33 mouse cellular contexts compared by ENCODE assay signal in the genomic region with DNA sequence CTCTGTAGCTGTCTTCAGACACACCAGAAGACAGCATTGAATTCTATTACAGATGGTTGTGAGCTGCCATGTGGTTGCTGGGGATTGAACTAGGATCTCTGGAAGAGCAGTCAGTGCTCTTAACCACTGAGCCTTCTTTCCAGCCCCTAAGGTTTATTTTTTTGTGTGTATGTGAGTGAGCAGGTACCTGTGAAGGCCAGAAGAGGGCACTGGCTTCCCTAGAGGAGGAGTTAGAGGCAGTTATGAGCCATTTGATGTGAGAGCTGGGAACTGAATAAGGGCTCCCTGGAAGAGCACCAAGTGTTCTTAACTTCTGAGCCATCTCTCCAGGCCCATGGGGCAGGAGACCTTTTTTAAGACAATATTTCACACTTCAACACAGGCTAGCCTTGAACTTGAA. TPM values are rescaled to one million over a fixed set of nuclear protein-coding genes. Genes with fewer than 3 reads are reported as not detected.
DNase-seq lines count a peak whose midpoint lies in the region; ATAC-seq and TF ChIP-seq lines count a peak whose summit lies in the region.
"Had no signal": no experiment of that assay in that cellular context is flagged by ENCODE, and none has a peak within 500 bp of the region (broad histone marks: within the 10 kb centered on the region; RNA-seq: fewer than 3 reads in every experiment).

No protein-coding gene starts in this region.

- H3K4me1 ChIP-seq in liver, postnatal 0 days (ENCODE audit: insufficient read depth): peaks cover 17% of the 10 kb centered on the region
- peaks cover 16% of the 10 kb centered on the region for H3K4me1 ChIP-seq in forebrain, embryonic 15.5 days

- H3K4me3 ChIP-seq in liver, postnatal 0 days (ENCODE audit: low read depth, low read length): no peak overlapping the region
- H3K4me3 ChIP-seq in forebrain, embryonic 15.5 days: no peak overlapping the region
- H3K4me3 ChIP-seq: forebrain, embryonic 13.5 days; gastrocnemius, adult 2 months; left cerebral cortex, adult 2 months; limb, embryonic 13.5 days; liver, embryonic 13.5 days; midbrain, embryonic 10.5 days; midbrain, embryonic 15.5 days; neural tube, embryonic 15.5 days; stomach, embryonic 15.5 days had no signal

- H3K9ac ChIP-seq in liver, postnatal 0 days (replicated peaks): no peak overlapping the region
- H3K9ac ChIP-seq in forebrain, embryonic 15.5 days (replicated peaks): no peak overlapping the region
- H3K9ac ChIP-seq: forebrain, embryonic 13.5 days; hindbrain, embryonic 14.5 days; limb, embryonic 13.5 days; liver, embryonic 13.5 days; lung, embryonic 14.5 days; midbrain, embryonic 15.5 days; neural tube, embryonic 15.5 days; stomach, embryonic 15.5 days had no signal

- H3K27me3 ChIP-seq in liver, postnatal 0 days (ENCODE audit: insufficient read depth, low read length): no peaks in the 10 kb centered on the region
- peaks cover 26% of the 10 kb centered on the region; the same call in 1 of the 2 replicates for H3K27me3 ChIP-seq in forebrain, embryonic 15.5 days
- H3K27me3 ChIP-seq: stomach, embryonic 15.5 days had no signal

- no peak for TF ChIP-seq EP300 in liver, postnatal 0 days (IDR thresholded peaks at IDR 0.05; ENCODE audit: low read depth)

- no peak overlapping the region for H3K27ac ChIP-seq in liver, postnatal 0 days (ENCODE audit: low read depth)
- no peak overlapping the region for H3K27ac ChIP-seq in forebrain, embryonic 15.5 days (replicated peaks)
- H3K27ac ChIP-seq: forebrain, embryonic 13.5 days; gastrocnemius, adult 2 months; hindbrain, embryonic 14.5 days; left cerebral cortex, adult 2 months; limb, embryonic 13.5 days; liver, embryonic 13.5 days; midbrain, embryonic 10.5 days; midbrain, embryonic 15.5 days; neural tube, embryonic 15.5 days; stomach, embryonic 15.5 days had no signal

- no peaks in the 10 kb centered on the region for H3K9me3 ChIP-seq in liver, postnatal 0 days (ENCODE audit: low read length)
- H3K9me3 ChIP-seq in forebrain, embryonic 15.5 days: no peaks in the 10 kb centered on the region
- H3K9me3 ChIP-seq: forebrain, embryonic 13.5 days; limb, embryonic 13.5 days; liver, embryonic 13.5 days; midbrain, embryonic 10.5 days; midbrain, embryonic 15.5 days; neural tube, embryonic 15.5 days; stomach, embryonic 15.5 days had no signal

- peak; percentile 34 for TF ChIP-seq CTCF in liver, postnatal 0 days (IDR thresholded peaks at IDR 0.05; ENCODE audit: low read depth)

- no peak overlapping the region for H3K4me2 ChIP-seq in liver, postnatal 0 days (ENCODE audit: low read depth, low read length)
- no peak overlapping the region for H3K4me2 ChIP-seq in forebrain, embryonic 15.5 days (replicated peaks)
- H3K4me2 ChIP-seq: forebrain, embryonic 13.5 days; heart, embryonic 11.5 days; hindbrain, embryonic 14.5 days; limb, embryonic 13.5 days; liver, embryonic 13.5 days; lung, embryonic 14.5 days; midbrain, embryonic 15.5 days; neural tube, embryonic 15.5 days; stomach, embryonic 15.5 days had no signal

- ATAC-seq in CD4-positive, CD25-positive, alpha-beta regulatory T cell, adult 4 months: no peak
- ATAC-seq in liver, postnatal 0 days: no peak
- ATAC-seq in forebrain, embryonic 15.5 days (replicated peaks): no peak
- ATAC-seq: forebrain, embryonic 13.5 days; inflammation-experienced regulatory T-cells, adult 6 months; midbrain, embryonic 15.5 days had no signal

- no peaks in the 10 kb centered on the region for H3K36me3 ChIP-seq in liver, postnatal 0 days (replicated peaks; ENCODE audit: insufficient read depth, low read length)
- H3K36me3 ChIP-seq in forebrain, embryonic 15.5 days: no peaks in the 10 kb centered on the region
- H3K36me3 ChIP-seq: limb, embryonic 13.5 days; liver, embryonic 13.5 days; midbrain, embryonic 10.5 days; midbrain, embryonic 15.5 days; neural tube, embryonic 15.5 days; stomach, embryonic 15.5 days had no signal

- DNase-seq in CD4-positive, CD25-positive, alpha-beta regulatory T cell, adult 2 months (ENCODE audit: low read depth, low spot score): peak; percentile 15
- DNase-seq in liver, postnatal 0 days: no peak
- DNase-seq in liver (no peak), ZHBTc4 (ENCODE audit: low read depth, low spot score) (peak; percentile 60)
- DNase-seq in cerebellum, adult 9-11 months: no peak
- DNase-seq: adrenal gland, adult 8-10 months; cerebellum, adult 2 months; cerebellum, postnatal 25 days; gastrocnemius, adult 2 months; gastrocnemius, postnatal 36 days; heart, adult 18-20 months; heart, postnatal 4 days; kidney, adult 2 months; layer of hippocampus, adult 9-11 months; liver, embryonic 13.5 days; lung, embryonic 14.5 days; lung, postnatal 14 days; retina, postnatal 1 day; right cerebral cortex, postnatal 14 days; thymus, postnatal 14 days had no signal

RNA-seq across cellular contexts. Expression of gene Gchfr, which starts 2.2 kb away (rescaled TPM):
- not detected for polyA plus RNA-seq in CD4-positive, CD25-positive, alpha-beta regulatory T cell, adult 4 months (2017; shearing (Covaris generic))
- 263 and 271 TPM in 2 replicates for polyA plus RNA-seq in liver, postnatal 0 days (2015; fragmentation: Nextera tagmentation; extraction: Ambion mirVana)
- 0.93 and 2.0 TPM in 2 replicates for polyA plus RNA-seq in forebrain, embryonic 15.5 days (2015; fragmentation: Nextera tagmentation; extraction: Ambion mirVana)

RNA-seq across cellular contexts. Expression of gene Rmdn3, which starts 8.6 kb away (rescaled TPM):
- polyA plus RNA-seq in CD4-positive, CD25-positive, alpha-beta regulatory T cell, adult 4 months (2017; shearing (Covaris generic)): 10 to 100 TPM; 15.9 to 20.8 TPM
- 37.0 and 39.0 TPM in 2 replicates for polyA plus RNA-seq in liver, postnatal 0 days (2015; fragmentation: Nextera tagmentation; extraction: Ambion mirVana)
- 52.0 and 54.2 TPM in 2 replicates for polyA plus RNA-seq in forebrain, embryonic 15.5 days (2015; fragmentation: Nextera tagmentation; extraction: Ambion mirVana)

RNA-seq across cellular contexts. Expression of gene Gm14137, which starts 8.9 kb away (rescaled TPM):
- polyA plus RNA-seq in CD4-positive, CD25-positive, alpha-beta regulatory T cell, adult 4 months (2017; shearing (Covaris generic)): under 1 TPM; 0.38 to 0.57 TPM
- 0.06 and 0.08 TPM in 2 replicates for polyA plus RNA-seq in liver, postnatal 0 days (2015; fragmentation: Nextera tagmentation; extraction: Ambion mirVana)
- polyA plus RNA-seq in forebrain, embryonic 15.5 days (2015; fragmentation: Nextera tagmentation; extraction: Ambion mirVana): 0.83 and 0.90 TPM in 2 replicates
- polyA plus RNA-seq: cerebellum, adult 2 months; heart, embryonic 11.5 days; urinary bladder, adult 2 months had no signal

RNA-seq across cellular contexts. Expression of gene Zfyve19, which starts 43.0 kb away (rescaled TPM):
- polyA plus RNA-seq in CD4-positive, CD25-positive, alpha-beta regulatory T cell, adult 4 months (2017; shearing (Covaris generic)): 10 to 100 TPM; 54.5 to 71.7 TPM
- 15.5 and 18.4 TPM in 2 replicates for polyA plus RNA-seq in liver, postnatal 0 days (2015; fragmentation: Nextera tagmentation; extraction: Ambion mirVana)
- polyA plus RNA-seq in forebrain, embryonic 15.5 days (2015; fragmentation: Nextera tagmentation; extraction: Ambion mirVana): 64.7 and 66.6 TPM in 2 replicates

RNA-seq across cellular contexts. Expression of gene Dnajc17, which starts 43.2 kb away (rescaled TPM):
- 10 to 100 TPM; 16.0 to 16.6 TPM for polyA plus RNA-seq in CD4-positive, CD25-positive, alpha-beta regulatory T cell, adult 4 months (2017; shearing (Covaris generic))
- polyA plus RNA-seq in liver, postnatal 0 days (2015; fragmentation: Nextera tagmentation; extraction: Ambion mirVana): 4.3 and 4.6 TPM in 2 replicates
- polyA plus RNA-seq in forebrain, embryonic 15.5 days (2015; fragmentation: Nextera tagmentation; extraction: Ambion mirVana): 26.7 and 30.9 TPM in 2 replicates

Comparison
In these comparisons a context has a peak if more than half of its experiments do, and no peak if none do; other contexts are left out.
1. DNase-seq: peak in CD4-positive, CD25-positive, alpha-beta regulatory T cell, adult 2 months (single experiment) and ZHBTc4 (single experiment); none in liver, postnatal 0 days (single experiment), liver (single experiment) and cerebellum, adult 9-11 months (single experiment).
2. RNA of gene Gchfr, which starts 2.2 kb away (polyA plus RNA-seq): 263 to 271 TPM in liver, postnatal 0 days; 0.93 to 2.0 TPM in forebrain, embryonic 15.5 days and not detected in CD4-positive, CD25-positive, alpha-beta regulatory T cell, adult 4 months; every median in the first group is over 10 times any median in the second.